Mouse (Mus musculus) heart, postnatal 0 days (tissue): Measurements from ENCODE around the gene Abcg4.

ENCODE experiments used
- CTCF ChIP-seq: IDR thresholded peaks from 2 replicates; pipeline ENCODE4 v1.5.1; 2016; ENCODE audit warnings: antibody characterized with exemption, control low read depth, low read depth
- EP300 ChIP-seq: IDR thresholded peaks from 2 replicates; pipeline ENCODE4 v1.6.1; 2016; ENCODE audit warnings: antibody characterized with exemption, low read depth

GRCm38 (mm10) chr9:44239447-44239846 lies 49.0 kb downstream of the Abcg4 start:
- TF ChIP-seq CTCF: peak; percentile 72
- TF ChIP-seq EP300: no peak
